Mouse (Mus musculus): Measurements from ENCODE around the gene Ifi27l2b.

DNA sequence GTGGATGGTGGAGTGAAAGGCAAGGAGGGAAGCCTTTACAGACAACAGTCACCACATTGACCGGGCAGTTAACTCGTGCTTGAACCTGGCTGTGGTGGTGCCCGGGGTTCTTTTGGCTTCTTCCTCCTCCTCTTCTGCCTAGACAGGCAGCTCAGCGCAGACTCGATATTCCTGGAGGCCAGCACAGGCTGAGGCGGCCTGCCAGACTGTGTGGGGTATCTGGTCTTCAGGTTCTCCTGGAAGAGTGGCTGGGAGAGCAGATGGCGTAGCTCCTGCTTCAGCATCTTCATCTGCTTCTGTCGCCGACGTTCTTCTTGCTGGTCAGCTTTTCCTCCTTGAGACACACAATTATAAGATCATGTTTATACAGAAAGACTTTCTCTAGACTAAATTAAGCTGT is 48.9 kb downstream of the Ifi27l2b start:
- TF ChIP-seq CTCF (IDR thresholded peaks at IDR 0.05; ENCODE audit: borderline replicate concordance, control insufficient read depth, extremely low read depth, insufficient read depth, low read length, poor library complexity) (no peak), POLR2A (IDR thresholded peaks at IDR 0.05; ENCODE audit: control insufficient read depth, extremely low read depth, insufficient read depth, low read length, poor library complexity) (no peak)

Measured in thymus, adult 2 months (tissue).